Mouse (Mus musculus): ENCODE measurements around the gene 1700001C19Rik. TPM values are rescaled to one million over a fixed set of nuclear protein-coding genes. Genes with fewer than 3 reads are reported as not detected.

The 1700001C19Rik gene
- polyA plus RNA-seq, 1 experiment: 1.3 TPM

DNA sequence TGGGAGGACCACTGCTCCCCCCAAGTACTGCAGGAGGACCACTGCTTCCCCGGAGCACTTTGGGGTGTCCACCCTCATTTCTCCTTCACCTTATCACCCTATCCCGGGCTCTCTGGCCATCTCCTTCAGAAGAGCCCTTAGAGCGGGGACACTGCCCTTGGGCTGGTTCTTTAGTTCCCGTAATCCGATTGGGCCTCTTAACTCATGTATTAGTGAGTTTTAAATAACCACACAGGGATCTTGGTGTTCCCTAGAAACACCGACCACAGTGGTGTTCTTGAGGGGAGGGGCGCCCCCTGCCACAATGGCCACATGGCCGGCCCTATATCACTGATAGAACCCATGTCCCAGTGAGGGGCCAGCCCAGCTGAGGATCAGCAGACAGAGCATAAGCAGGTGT lies 38.1 kb downstream of the 1700001C19Rik start:
- Histone ChIP-seq H3K9me3 (replicated peaks; ENCODE audit: control insufficient read depth, insufficient read depth, low read length, poor library complexity, severe bottlenecking) (no peaks in the 10 kb centered on the region), H3K27ac (ENCODE audit: insufficient read depth, low read length) (no peak overlapping the region), H3K27me3 (ENCODE audit: control insufficient read depth, insufficient read depth, low read length, poor library complexity, severe bottlenecking) (no peaks in the 10 kb centered on the region), H3K36me3 (ENCODE audit: control insufficient read depth, insufficient read depth, low read length, poor library complexity, severe bottlenecking) (no peaks in the 10 kb centered on the region), H3K9ac (ENCODE audit: low read depth, poor library complexity, severe bottlenecking) (no peak overlapping the region), H3K4me3 (ENCODE audit: low read depth, low read length) (no peak overlapping the region), H3K4me1 (ENCODE audit: control insufficient read depth, insufficient read depth, low read length) (no peaks in the 10 kb centered on the region)
- no peak for TF ChIP-seq CTCF (IDR thresholded peaks at IDR 0.05; ENCODE audit: low read depth, low read length)
- no peak for TF ChIP-seq POLR2A (IDR thresholded peaks at IDR 0.05; ENCODE audit: insufficient read depth, low read length)
- TF ChIP-seq EP300 (IDR thresholded peaks at IDR 0.05; ENCODE audit: insufficient read depth, low read depth, low read length): no peak

DNA sequence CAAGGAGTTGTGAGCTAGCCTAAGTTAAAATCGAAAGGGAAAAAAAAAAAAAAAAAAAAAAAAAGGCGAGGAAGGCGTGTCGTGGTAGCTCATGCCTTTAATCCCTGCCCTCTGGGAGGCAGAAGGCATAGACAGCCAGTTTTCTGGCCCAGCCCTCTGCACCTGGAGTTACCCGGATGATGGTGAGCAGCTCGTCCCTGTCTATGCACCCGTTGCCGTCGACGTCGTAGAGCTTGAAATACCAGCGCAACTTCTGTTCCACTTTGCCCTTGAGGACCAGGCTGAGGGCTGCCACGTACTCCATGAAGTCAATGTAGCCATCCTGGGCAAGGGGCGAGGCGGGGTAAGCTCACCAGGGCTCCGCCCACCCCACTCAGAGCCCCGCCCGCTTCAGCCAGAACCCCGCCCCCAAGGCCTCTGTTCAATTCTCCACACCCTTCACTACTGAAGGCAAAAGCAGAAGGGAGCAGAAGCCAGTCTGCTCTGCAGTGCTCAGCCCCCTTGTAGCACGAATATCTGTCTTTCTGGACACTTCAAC lies 41.7 kb downstream of the 1700001C19Rik start:
- H3K9me3 ChIP-seq (replicated peaks; ENCODE audit: control insufficient read depth, insufficient read depth, low read length, poor library complexity, severe bottlenecking): no peaks in the 10 kb centered on the region
- no peaks in the 10 kb centered on the region for H3K27me3 ChIP-seq (ENCODE audit: control insufficient read depth, insufficient read depth, low read length, poor library complexity, severe bottlenecking)
- H3K27ac ChIP-seq (ENCODE audit: insufficient read depth, low read length): no peak overlapping the region
- no peak for TF ChIP-seq EP300 (IDR thresholded peaks at IDR 0.05; ENCODE audit: insufficient read depth, low read depth, low read length)
- TF ChIP-seq POLR2A (IDR thresholded peaks at IDR 0.05; ENCODE audit: insufficient read depth, low read length): no peak
- no peak for TF ChIP-seq CTCF (IDR thresholded peaks at IDR 0.05; ENCODE audit: low read depth, low read length)
- no peaks in the 10 kb centered on the region for H3K4me1 ChIP-seq (ENCODE audit: control insufficient read depth, insufficient read depth, low read length)
- H3K36me3 ChIP-seq (ENCODE audit: control insufficient read depth, insufficient read depth, low read length, poor library complexity, severe bottlenecking): no peaks in the 10 kb centered on the region
- peak overlapping the region; percentile 47 for H3K4me3 ChIP-seq (ENCODE audit: low read depth, low read length)
- H3K9ac ChIP-seq (ENCODE audit: low read depth, poor library complexity, severe bottlenecking): no peak overlapping the region

DNA sequence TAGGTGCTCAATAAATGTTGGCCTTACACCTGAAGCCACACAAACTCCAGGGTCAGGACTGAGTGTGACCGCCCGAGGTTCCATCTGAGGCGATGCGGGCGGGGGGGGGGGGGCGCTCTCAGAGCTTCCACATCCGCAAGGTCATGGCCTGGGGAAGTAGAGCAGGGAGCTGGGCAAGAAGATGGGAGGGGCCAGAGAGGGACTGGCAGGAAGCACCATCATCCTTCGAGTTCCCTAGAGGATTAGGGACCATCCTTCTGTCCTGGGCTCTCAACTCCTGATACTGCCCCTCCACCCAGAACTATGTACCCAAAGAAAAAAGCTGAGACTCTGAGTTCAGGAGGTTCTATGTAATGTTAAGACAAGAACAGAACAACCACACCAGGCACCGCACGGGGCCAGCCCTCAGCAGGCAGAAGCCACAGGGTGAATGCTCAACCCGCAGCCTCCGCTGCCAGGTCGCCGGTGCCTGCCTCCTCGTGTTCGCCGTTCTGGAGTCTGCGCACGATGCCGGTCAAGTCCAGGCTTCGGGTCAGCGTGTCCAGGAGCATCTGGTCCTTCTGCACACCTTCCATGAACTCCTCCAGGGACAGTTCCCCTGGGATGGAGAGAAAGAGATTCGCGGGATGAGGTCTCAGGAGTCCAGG lies 42.8 kb downstream of the 1700001C19Rik start:
- Histone ChIP-seq H3K4me3 (ENCODE audit: low read depth, low read length) (no peak overlapping the region), H3K9ac (ENCODE audit: low read depth, poor library complexity, severe bottlenecking) (no peak overlapping the region), H3K9me3 (replicated peaks; ENCODE audit: control insufficient read depth, insufficient read depth, low read length, poor library complexity, severe bottlenecking) (no peaks in the 10 kb centered on the region), H3K36me3 (ENCODE audit: control insufficient read depth, insufficient read depth, low read length, poor library complexity, severe bottlenecking) (no peaks in the 10 kb centered on the region), H3K27me3 (ENCODE audit: control insufficient read depth, insufficient read depth, low read length, poor library complexity, severe bottlenecking) (no peaks in the 10 kb centered on the region), H3K4me1 (ENCODE audit: control insufficient read depth, insufficient read depth, low read length) (no peaks in the 10 kb centered on the region), H3K27ac (ENCODE audit: insufficient read depth, low read length) (no peak overlapping the region)
- TF ChIP-seq CTCF (IDR thresholded peaks at IDR 0.05; ENCODE audit: low read depth, low read length): no peak
- no peak for TF ChIP-seq EP300 (IDR thresholded peaks at IDR 0.05; ENCODE audit: insufficient read depth, low read depth, low read length)
- no peak for TF ChIP-seq POLR2A (IDR thresholded peaks at IDR 0.05; ENCODE audit: insufficient read depth, low read length)

DNA sequence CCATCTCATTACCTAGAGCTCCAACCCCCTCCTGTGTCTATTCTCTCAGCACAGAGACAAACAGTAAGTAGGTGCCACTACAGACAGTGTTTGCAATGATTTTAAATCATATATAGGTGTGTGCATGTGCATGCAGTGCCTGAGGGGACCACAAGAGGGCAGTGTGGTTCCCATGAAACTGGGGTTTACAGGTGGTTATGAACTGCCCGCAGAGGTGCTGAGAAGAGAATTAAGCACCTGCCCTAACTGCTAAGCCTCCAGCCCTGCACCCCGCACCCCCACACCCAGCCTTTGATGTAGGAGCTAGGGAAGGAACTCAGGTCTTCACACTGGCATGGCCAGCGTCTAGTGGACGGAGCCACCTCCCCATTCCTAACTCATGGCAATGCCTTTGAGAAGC lies 50.5 kb downstream of the 1700001C19Rik start:
- TF ChIP-seq CTCF (IDR thresholded peaks at IDR 0.05; ENCODE audit: low read depth, low read length) (peak; percentile 89), POLR2A (IDR thresholded peaks at IDR 0.05; ENCODE audit: insufficient read depth, low read length) (no peak), EP300 (IDR thresholded peaks at IDR 0.05; ENCODE audit: insufficient read depth, low read depth, low read length) (no peak)
- H3K27ac ChIP-seq (ENCODE audit: insufficient read depth, low read length): no peak overlapping the region
- H3K9ac ChIP-seq (ENCODE audit: low read depth, poor library complexity, severe bottlenecking): no peak overlapping the region
- H3K36me3 ChIP-seq (ENCODE audit: control insufficient read depth, insufficient read depth, low read length, poor library complexity, severe bottlenecking): no peaks in the 10 kb centered on the region
- H3K9me3 ChIP-seq (replicated peaks; ENCODE audit: control insufficient read depth, insufficient read depth, low read length, poor library complexity, severe bottlenecking): no peaks in the 10 kb centered on the region
- no peaks in the 10 kb centered on the region for H3K27me3 ChIP-seq (ENCODE audit: control insufficient read depth, insufficient read depth, low read length, poor library complexity, severe bottlenecking)
- no peak overlapping the region for H3K4me3 ChIP-seq (ENCODE audit: low read depth, low read length)
- H3K4me1 ChIP-seq (ENCODE audit: control insufficient read depth, insufficient read depth, low read length): peaks cover 1% of the 10 kb centered on the region

DNA sequence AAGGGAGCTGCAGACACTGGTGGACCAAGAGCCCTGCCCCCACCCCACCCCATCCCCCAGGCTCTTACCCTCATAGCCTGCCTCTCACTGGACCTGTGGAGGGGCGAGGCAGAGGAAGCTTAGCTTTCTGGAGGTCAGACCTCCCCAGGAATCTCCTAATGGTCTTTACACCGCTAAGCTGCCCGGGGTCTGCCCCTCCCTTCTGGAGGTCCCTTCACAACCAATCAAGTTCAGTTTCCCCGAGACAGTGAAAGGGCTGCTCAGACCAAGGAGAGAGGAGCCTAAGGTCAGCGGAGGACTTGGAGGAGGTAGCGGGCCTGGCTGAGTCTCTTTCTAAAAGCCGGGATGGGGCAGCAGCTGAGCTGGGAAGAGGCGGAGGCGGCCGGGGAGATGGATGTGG lies 52.0 kb downstream of the 1700001C19Rik start, which contains the start of gene Guca1b:
TSS of gene Guca1b (plus strand) at position 249 of the 400 bp plus-strand sequence.
- peaks cover 1% of the 10 kb centered on the region for H3K4me1 ChIP-seq (ENCODE audit: control insufficient read depth, insufficient read depth, low read length)
- H3K9me3 ChIP-seq (replicated peaks; ENCODE audit: control insufficient read depth, insufficient read depth, low read length, poor library complexity, severe bottlenecking): no peaks in the 10 kb centered on the region
- no peaks in the 10 kb centered on the region for H3K36me3 ChIP-seq (ENCODE audit: control insufficient read depth, insufficient read depth, low read length, poor library complexity, severe bottlenecking)
- TF ChIP-seq EP300 (IDR thresholded peaks at IDR 0.05; ENCODE audit: insufficient read depth, low read depth, low read length): no peak
- TF ChIP-seq POLR2A (IDR thresholded peaks at IDR 0.05; ENCODE audit: insufficient read depth, low read length): no peak
- TF ChIP-seq CTCF (IDR thresholded peaks at IDR 0.05; ENCODE audit: low read depth, low read length): no peak
- no peaks in the 10 kb centered on the region for H3K27me3 ChIP-seq (ENCODE audit: control insufficient read depth, insufficient read depth, low read length, poor library complexity, severe bottlenecking)
- H3K27ac ChIP-seq (ENCODE audit: insufficient read depth, low read length): no peak within 1 kb of the TSS
- peak within 1 kb of the TSS; percentile 10; the same call in 1 of the 2 replicates for H3K4me3 ChIP-seq (ENCODE audit: low read depth, low read length)
- H3K9ac ChIP-seq (ENCODE audit: low read depth, poor library complexity, severe bottlenecking): no peak within 1 kb of the TSS

DNA sequence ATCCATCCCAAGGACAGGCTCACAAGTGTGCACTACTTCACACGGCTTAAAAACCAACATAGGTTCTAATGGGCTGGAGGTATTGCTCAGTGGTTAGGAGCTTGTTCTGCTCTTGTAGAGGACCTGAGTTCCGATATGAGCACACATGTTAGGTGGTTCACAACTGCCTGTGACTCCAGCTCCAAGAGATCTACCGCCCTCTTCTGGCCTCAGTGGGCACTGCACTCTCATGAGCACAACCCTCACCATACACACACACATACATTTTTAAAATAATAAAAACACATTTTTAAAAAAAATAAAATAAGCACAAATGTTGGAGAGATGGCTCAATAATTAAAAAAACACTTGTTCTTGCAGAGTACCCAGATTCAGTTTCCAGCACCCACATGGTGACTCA lies 53.1 kb downstream of the 1700001C19Rik start:
- peaks cover 1% of the 10 kb centered on the region for H3K4me1 ChIP-seq (ENCODE audit: control insufficient read depth, insufficient read depth, low read length)
- H3K36me3 ChIP-seq (ENCODE audit: control insufficient read depth, insufficient read depth, low read length, poor library complexity, severe bottlenecking): 0 out of 2 replicates have a peak, but pooled peaks cover 3% of the 10 kb centered on the region
- no peak overlapping the region for H3K9ac ChIP-seq (ENCODE audit: low read depth, poor library complexity, severe bottlenecking)
- H3K27me3 ChIP-seq (ENCODE audit: control insufficient read depth, insufficient read depth, low read length, poor library complexity, severe bottlenecking): no peaks in the 10 kb centered on the region
- TF ChIP-seq EP300 (IDR thresholded peaks at IDR 0.05; ENCODE audit: insufficient read depth, low read depth, low read length): no peak
- peak; percentile 46 for TF ChIP-seq CTCF (IDR thresholded peaks at IDR 0.05; ENCODE audit: low read depth, low read length)
- H3K9me3 ChIP-seq (replicated peaks; ENCODE audit: control insufficient read depth, insufficient read depth, low read length, poor library complexity, severe bottlenecking): no peaks in the 10 kb centered on the region
- H3K27ac ChIP-seq (ENCODE audit: insufficient read depth, low read length): no peak overlapping the region
- no peak overlapping the region for H3K4me3 ChIP-seq (ENCODE audit: low read depth, low read length)
